Mouse (Mus musculus) heart, adult 2 months (tissue): ENCODE measurements around the gene Clip2. TPM values are rescaled to one million over a fixed set of nuclear protein-coding genes. Genes with fewer than 3 reads are reported as not detected.

ENCODE experiments used
- DNase-seq, 2 experiments: peaks; one replicate each; pipeline ENCODE4 v3.0.0; 2021
- H3K27ac ChIP-seq: fragments of 200-600 bp; 2 replicates; pipeline ENCODE4 v1.8.1; 2022
- H3K27me3 ChIP-seq: fragments of 200-500 bp; 2 replicates; pipeline ENCODE4 v1.6.1; 2012; ENCODE audit warnings: mild to moderate bottlenecking, low read length, inconsistent platforms, mixed read lengths; ENCODE audit not compliant: control insufficient read depth, insufficient read depth
- H3K36me3 ChIP-seq: fragments of 200-500 bp; 2 replicates; pipeline ENCODE4 v1.6.1; 2012; ENCODE audit warnings: low read length, inconsistent platforms; ENCODE audit not compliant: control insufficient read depth, insufficient read depth
- H3K4me1 ChIP-seq: fragments of 200-500 bp; 2 replicates; pipeline ENCODE4 v1.6.1; 2011; ENCODE audit warnings: low read length; ENCODE audit not compliant: control insufficient read depth, insufficient read depth
- H3K4me3 ChIP-seq: fragments of 200-600 bp; 2 replicates; pipeline ENCODE4 v1.8.1; 2022
- H3K79me2 ChIP-seq: fragments of 200-500 bp; replicated peaks from 2 replicates; pipeline ENCODE4 v1.6.1; 2012; ENCODE audit warnings: mild to moderate bottlenecking, inconsistent platforms, low read length, moderate library complexity, mixed read lengths; ENCODE audit not compliant: control insufficient read depth, insufficient read depth
- H3K9ac ChIP-seq: fragments of 200-500 bp; 2 replicates; pipeline ENCODE4 v1.6.1; 2012; ENCODE audit warnings: low read depth, mild to moderate bottlenecking, control low read depth, inconsistent platforms, low read length, mixed read lengths
- CTCF ChIP-seq: fragments of 200-600 bp; IDR thresholded peaks from 2 replicates; pipeline ENCODE4 v1.8.1; 2022; ENCODE audit warnings: antibody characterized with exemption, mild to moderate bottlenecking, moderate library complexity
- EP300 ChIP-seq: fragments of 200-500 bp; IDR thresholded peaks from 2 replicates; pipeline ENCODE4 v1.6.1; 2011; ENCODE audit warnings: low read depth, low read length, control low read depth; ENCODE audit not compliant: insufficient read depth
- POLR2A ChIP-seq: fragments of 200-500 bp; IDR thresholded peaks from 2 replicates; pipeline ENCODE4 v1.6.1; 2011; ENCODE audit warnings: mild to moderate bottlenecking, low read depth, low read length, control low read depth; ENCODE audit not compliant: insufficient read depth
- whole genome bisulfite sequencing: fragments of 180-500 bp; shearing (Covaris S2); methylation state at CpG from one replicate; pipeline ENCODE4 v1.1.7; 2018; 5-methylcytosine and 5-hydroxymethylcytosine counted together
- intact Hi-C: fragments of 180-260 bp; cut with DNase I; formaldehyde crosslinking; loops from one replicate; pipeline ENCODE4 v1.15.1; 2025
- polyA plus RNA-seq: library from polyadenylated mRNA; depleted of rRNA; stranded (reverse); fragments of >200 nt; gene quantifications from 2 replicates; pipeline ENCODE4 v1.2.3, GENCODE M21; 2012
- total RNA-seq, 2 experiments: library from RNA; stranded (reverse); gene quantifications; 2 replicates each; pipeline ENCODE4 v1.2.3; 2021

Clip2 gene
- total and polyA plus RNA-seq, 3 experiments: 6.2 to 8.0 (median 7.0) TPM

DNA sequence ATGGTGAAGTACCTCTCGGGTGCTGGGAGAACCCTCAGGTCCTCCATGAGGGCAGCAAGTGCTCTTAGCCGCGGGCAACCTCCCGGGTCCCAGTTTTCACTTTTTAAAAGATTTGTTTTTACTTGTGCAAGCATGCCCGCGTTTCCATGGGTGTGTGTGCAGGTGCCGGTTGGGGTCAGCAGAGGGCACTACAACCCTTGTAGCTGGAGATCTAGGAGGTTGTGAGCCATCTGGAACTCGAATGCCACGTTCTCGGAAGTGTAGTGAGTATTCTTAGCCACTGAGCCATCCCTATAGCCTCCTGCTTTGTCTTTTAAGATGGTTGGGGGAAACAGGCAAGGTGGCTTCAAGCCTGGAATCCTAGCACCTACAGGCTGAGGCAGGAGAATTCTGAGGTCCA lies 44.9 kb downstream of the Clip2 start:
- H3K36me3 ChIP-seq: no peaks in the 10 kb centered on the region
- intact Hi-C loops: loop anchor here (1.0 to 2.0 kb wide), 5 partner anchors 31 to 197 kb away; no protein-coding TSS in a partner anchor
- TF ChIP-seq POLR2A: no peak
- TF ChIP-seq EP300: peak; percentile 79
- peak; percentile 92 for TF ChIP-seq CTCF
- no peak overlapping the region for H3K4me3 ChIP-seq
- H3K27me3 ChIP-seq: no peaks in the 10 kb centered on the region
- DNase-seq: peak; percentile 75 to 81
- no peak overlapping the region for H3K9ac ChIP-seq
- peaks cover 2% of the 10 kb centered on the region; the same call in 1 of the 2 replicates for H3K4me1 ChIP-seq
- H3K27ac ChIP-seq: peak overlapping the region; percentile 13; the same call in 1 of the 2 replicates
- 18% methylated on average over 10 of the region's 10 CpGs for WGBS
- no peaks in the 10 kb centered on the region for H3K79me2 ChIP-seq

DNA sequence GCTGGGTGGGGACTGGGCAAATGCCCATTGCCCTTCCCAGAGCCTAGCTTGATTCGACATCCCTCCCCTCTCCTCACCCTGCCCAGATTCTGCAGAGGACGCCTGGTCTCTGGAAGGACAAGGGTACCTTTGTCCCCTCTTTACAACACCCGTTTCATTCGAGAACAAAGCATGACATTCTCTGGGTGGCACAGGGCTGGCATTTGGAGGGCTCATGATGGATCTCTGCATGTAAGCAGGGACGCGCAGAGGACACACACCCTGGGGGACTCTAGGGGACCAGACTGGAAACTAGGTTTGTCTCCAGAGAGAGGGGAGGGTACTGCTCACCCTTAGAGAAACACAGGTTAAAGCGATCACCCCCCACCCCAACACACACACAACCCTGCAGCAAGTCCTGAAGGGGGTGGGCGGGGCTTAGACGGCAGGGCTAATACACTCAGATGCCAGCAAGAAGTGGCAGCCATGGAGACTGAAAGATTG lies 46.4 kb downstream of the Clip2 start:
- Histone ChIP-seq H3K27ac (no peak overlapping the region), H3K4me1 (peaks cover 2% of the 10 kb centered on the region; the same call in 1 of the 2 replicates), H3K27me3 (no peaks in the 10 kb centered on the region), H3K4me3 (no peak overlapping the region), H3K79me2 (no peaks in the 10 kb centered on the region), H3K9ac (no peak overlapping the region), H3K36me3 (no peaks in the 10 kb centered on the region)
- whole genome bisulfite sequencing: 81% methylated on average over 9 of the region's 9 CpGs
- intact Hi-C loops: loop anchor here (2.0 kb wide), 2 partner anchors 33 to 45 kb away; no protein-coding TSS in a partner anchor
- TF ChIP-seq POLR2A: no peak
- no peak for TF ChIP-seq EP300
- no peak for TF ChIP-seq CTCF
- DNase-seq: no peak

DNA sequence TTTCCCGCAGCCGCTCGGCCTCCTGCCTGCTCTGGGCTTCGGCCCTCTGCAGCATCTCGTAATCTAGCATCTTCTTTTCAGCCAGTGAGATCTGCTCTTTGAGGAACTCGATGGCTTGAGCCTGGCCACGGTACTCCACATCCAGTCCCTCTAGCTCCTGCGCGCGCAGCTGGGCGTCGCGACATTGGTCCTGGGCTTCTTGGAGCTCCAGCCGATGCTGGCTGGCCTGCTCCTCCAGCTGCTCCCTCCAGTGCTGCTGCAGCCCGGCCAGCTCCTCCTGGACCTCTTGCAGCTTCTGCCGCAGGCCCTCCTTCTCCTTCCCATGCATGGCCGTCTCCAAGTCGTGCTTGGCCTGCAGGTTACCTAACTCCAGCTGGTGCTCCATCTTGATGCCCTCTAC lies 49.6 kb downstream of the Clip2 start:
- H3K36me3 ChIP-seq: no peaks in the 10 kb centered on the region
- DNase-seq: no peak

DNA sequence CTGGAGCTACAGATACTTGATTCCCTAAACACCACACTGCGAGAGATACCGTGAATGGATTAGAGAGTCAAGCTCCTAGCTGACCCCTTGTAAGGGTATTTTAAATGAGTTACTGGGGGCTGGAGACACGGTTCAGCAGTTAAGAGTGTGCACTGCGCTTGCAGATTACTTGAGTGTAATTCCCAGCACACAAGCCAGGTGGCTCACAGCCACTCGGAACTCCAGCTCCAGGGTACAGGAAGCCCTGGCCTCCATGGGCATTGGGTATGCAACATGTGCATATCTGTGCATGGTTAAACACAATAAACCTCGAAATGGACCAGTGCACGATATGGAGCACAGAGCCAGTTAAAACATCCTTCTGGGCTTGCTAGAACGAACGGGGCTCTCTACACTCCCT lies 50.8 kb downstream of the Clip2 start:
- peak in 1 of 2 experiments; percentile 15 for DNase-seq
- no peaks in the 10 kb centered on the region for H3K27me3 ChIP-seq
- H3K4me3 ChIP-seq: no peak overlapping the region
- H3K27ac ChIP-seq: no peak overlapping the region
- H3K79me2 ChIP-seq: no peaks in the 10 kb centered on the region
- intact Hi-C loops: loop anchor here (5.0 kb wide), 1 partner anchor 401 kb away; no protein-coding TSS in a partner anchor
- H3K36me3 ChIP-seq: no peaks in the 10 kb centered on the region
- TF ChIP-seq CTCF: peak; percentile 58
- no peak for TF ChIP-seq POLR2A
- H3K9ac ChIP-seq: no peak overlapping the region
- WGBS: 79% methylated on average over 9 of the region's 9 CpGs
- no peaks in the 10 kb centered on the region for H3K4me1 ChIP-seq

More for the DNA sequence above, 49.6 kb downstream of the Clip2 start:
- H3K4me3 ChIP-seq: no peak overlapping the region
- no peaks in the 10 kb centered on the region for H3K27me3 ChIP-seq
- intact Hi-C loops: loop anchor here (5.0 kb wide), 1 partner anchor 400 kb away; no protein-coding TSS in a partner anchor
- no peak overlapping the region for H3K27ac ChIP-seq
- peaks cover 2% of the 10 kb centered on the region; the same call in 1 of the 2 replicates for H3K4me1 ChIP-seq
- 92% methylated on average over 18 of the region's 18 CpGs for WGBS
- H3K79me2 ChIP-seq: no peaks in the 10 kb centered on the region
- TF ChIP-seq CTCF: no peak
- TF ChIP-seq POLR2A: no peak
- no peak for TF ChIP-seq EP300
- no peak overlapping the region for H3K9ac ChIP-seq

DNA sequence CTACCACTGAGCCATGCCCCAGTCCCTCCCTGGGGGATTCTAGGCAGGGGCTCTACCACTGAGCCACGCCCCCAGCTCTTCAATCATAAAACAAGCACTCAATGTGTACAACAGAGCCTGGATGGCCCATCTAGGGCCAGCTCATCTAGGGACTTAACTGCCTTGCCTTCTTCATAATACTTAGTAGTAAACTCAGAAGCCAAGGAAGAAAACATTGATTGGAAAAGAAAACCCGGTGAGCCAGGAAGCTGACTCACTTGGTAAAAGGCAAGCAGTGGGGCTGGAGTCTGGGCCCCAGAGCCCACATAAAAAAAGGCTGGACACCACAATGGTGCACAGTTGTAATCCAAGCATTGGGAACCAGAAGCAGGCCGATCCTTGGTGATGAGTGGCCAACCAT lies 51.6 kb downstream of the Clip2 start:
- TF ChIP-seq EP300: no peak
- no peak for TF ChIP-seq POLR2A
- no peak for TF ChIP-seq CTCF
- no peak overlapping the region for H3K27ac ChIP-seq
- WGBS: 73% methylated on average over 3 of the region's 3 CpGs
- no peaks in the 10 kb centered on the region for H3K4me1 ChIP-seq
- H3K27me3 ChIP-seq: no peaks in the 10 kb centered on the region
- H3K36me3 ChIP-seq: no peaks in the 10 kb centered on the region
- no peaks in the 10 kb centered on the region for H3K79me2 ChIP-seq
- H3K9ac ChIP-seq: no peak overlapping the region
- intact Hi-C loops: loop anchor here (5.0 kb wide), 1 partner anchor 402 kb away; no protein-coding TSS in a partner anchor
- H3K4me3 ChIP-seq: no peak overlapping the region
- DNase-seq: no peak

DNA sequence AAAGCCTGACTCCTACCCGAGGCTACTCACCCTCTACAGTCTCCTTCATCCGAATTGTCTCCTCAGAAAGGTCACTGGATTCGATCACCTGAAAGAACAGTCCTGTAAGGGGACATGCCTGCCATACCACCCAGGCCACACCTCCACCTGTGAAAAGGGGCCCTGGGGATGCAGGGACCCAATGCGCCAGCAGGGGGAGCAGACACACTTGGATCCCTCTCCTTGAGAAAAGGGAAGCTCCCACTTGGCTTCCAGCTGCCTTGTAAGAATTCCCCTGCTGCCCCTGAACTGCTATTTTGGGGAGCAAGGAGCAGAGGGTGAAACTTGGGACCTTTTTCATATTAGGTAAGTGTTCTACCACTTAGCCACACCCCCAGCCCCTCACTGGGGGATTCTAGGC lies 52.2 kb downstream of the Clip2 start:
- DNase-seq: peak; percentile 52 to 69
- H3K9ac ChIP-seq: no peak overlapping the region
- no peak overlapping the region for H3K27ac ChIP-seq
- no peaks in the 10 kb centered on the region for H3K4me1 ChIP-seq
- no peaks in the 10 kb centered on the region for H3K27me3 ChIP-seq
- no peaks in the 10 kb centered on the region for H3K79me2 ChIP-seq
- WGBS: 77% methylated on average over 4 of the region's 4 CpGs
- intact Hi-C loops: loop anchor here (5.0 kb wide), 1 partner anchor 402 kb away; no protein-coding TSS in a partner anchor
- H3K36me3 ChIP-seq: no peaks in the 10 kb centered on the region
- peak; percentile 83 for TF ChIP-seq CTCF
- TF ChIP-seq EP300: no peak
- TF ChIP-seq POLR2A: no peak
- H3K4me3 ChIP-seq: no peak overlapping the region
